Mouse (Mus musculus): ENCODE results near the gene Sae1. TPM values are rescaled to one million over a fixed set of nuclear protein-coding genes. Genes with fewer than 3 reads are reported as not detected.
A peak's percentile ranks its signal among the peaks of the same experiment; 100 is the strongest.

Sae1 gene
- total and polyA plus RNA-seq, 3 experiments = 182 to 287 TPM; not detected in 1

- H3K9ac ChIP-seq (ENCODE audit: control insufficient read depth, low read depth, low read length, poor library complexity, severe bottlenecking) = peak overlapping the region; percentile 98
- peak overlapping the region; percentile 96 for H3K27ac ChIP-seq (ENCODE audit: control insufficient read depth, low read depth, low read length)
- DNase-seq (ENCODE audit: low read depth, low spot score) = peak; percentile 95
- H3K36me3 ChIP-seq (ENCODE audit: control insufficient read depth in 1 of 2, insufficient read depth in 2 of 2, low read length in 2 of 2) = peaks cover 0 to 11% of the 10 kb centered on the region in 2 experiments; a peak in 2 of 4 replicates
- H3K27me3 ChIP-seq (ENCODE audit: control insufficient read depth in 1 of 2, insufficient read depth in 2 of 2, low read length in 2 of 2) = no peaks in the 10 kb centered on the region
- H3K79me2 ChIP-seq (ENCODE audit: control insufficient read depth, insufficient read depth, low read length, poor library complexity) = peaks cover 35% of the 10 kb centered on the region
- no peak for TF ChIP-seq CTCF (IDR thresholded peaks at IDR 0.05 in 2 of 3, conservative IDR thresholded peaks at IDR 0.05 in 1 of 3; ENCODE audit: control insufficient read depth in 1 of 3, insufficient read depth in 1 of 3, low read depth in 2 of 3, low read length in 3 of 3, poor library complexity in 1 of 3, severe bottlenecking in 1 of 3)
- peak; percentile 75 for TF ChIP-seq TBP (IDR thresholded peaks at IDR 0.05; ENCODE audit: low read depth, low read length)
- peak in 1 of 2 experiments; percentile 71; a peak in 3 of 4 replicates for TF ChIP-seq POLR2A (IDR thresholded peaks at IDR 0.05; ENCODE audit: control insufficient read depth in 1 of 2, insufficient read depth in 1 of 2, low read depth in 1 of 2, low read length in 2 of 2, poor library complexity in 1 of 2)
- no peaks in the 10 kb centered on the region for H3K9me3 ChIP-seq (replicated peaks; ENCODE audit: insufficient read depth, low read length)
- H3K4me3 ChIP-seq (ENCODE audit: control insufficient read depth in 1 of 2, insufficient read depth in 1 of 2, low read depth in 2 of 2, low read length in 2 of 2) = peak overlapping the region; percentile 65 to 78
- peaks cover 3 to 12% of the 10 kb centered on the region in 2 experiments for H3K4me1 ChIP-seq (ENCODE audit: control insufficient read depth in 1 of 2, insufficient read depth in 2 of 2, low read length in 2 of 2)
Observed at GRCm38 (mm10) chr7:16399098-16399819, 11.7 kb upstream of the Sae1 start.

- TF ChIP-seq E2F4 (IDR thresholded peaks at IDR 0.05; ENCODE audit: borderline replicate concordance, low read depth, low read length) (no peak), TCF12 (IDR thresholded peaks at IDR 0.05; ENCODE audit: low read depth, low read length) (no peak), MYB (IDR thresholded peaks at IDR 0.05; ENCODE audit: low read depth, low read length) (no peak), TAL1 (IDR thresholded peaks at IDR 0.05; ENCODE audit: low read length) (no peak), MEF2A (IDR thresholded peaks at IDR 0.05; ENCODE audit: extremely low read depth, insufficient replicate concordance, low read depth, low read length, poor library complexity, severe bottlenecking) (no peak), ZMIZ1 (IDR thresholded peaks at IDR 0.05; ENCODE audit: low read depth, low read length) (no peak), SMC3 (IDR thresholded peaks at IDR 0.05; ENCODE audit: low read depth, low read length) (no peak), UBTF (IDR thresholded peaks at IDR 0.05; ENCODE audit: borderline replicate concordance, insufficient read depth, low read depth, low read length) (no peak), USF1 (IDR thresholded peaks at IDR 0.05; ENCODE audit: low read depth, low read length) (no peak), MXI1 (IDR thresholded peaks at IDR 0.05; ENCODE audit: low read depth, low read length) (no peak), TBP (IDR thresholded peaks at IDR 0.05; ENCODE audit: low read depth, low read length) (no peak), SIN3A (IDR thresholded peaks at IDR 0.05; ENCODE audit: low read length) (no peak), CTCF (IDR thresholded peaks at IDR 0.05 in 2 of 3, conservative IDR thresholded peaks at IDR 0.05 in 1 of 3; ENCODE audit: control insufficient read depth in 1 of 3, insufficient read depth in 1 of 3, low read depth in 2 of 3, low read length in 3 of 3, poor library complexity in 1 of 3, severe bottlenecking in 1 of 3) (no peak), CHD1 (IDR thresholded peaks at IDR 0.05; ENCODE audit: low read depth, low read length) (no peak), ETS1 (IDR thresholded peaks at IDR 0.05; ENCODE audit: low read depth, low read length) (no peak), MAX (IDR thresholded peaks at IDR 0.05; ENCODE audit: low read length) (no peak)
- Histone ChIP-seq H3K4me3 (ENCODE audit: control insufficient read depth in 1 of 2, insufficient read depth in 1 of 2, low read depth in 2 of 2, low read length in 2 of 2) (peak overlapping the region; percentile 65 to 78), H3K36me3 (ENCODE audit: control insufficient read depth in 1 of 2, insufficient read depth in 2 of 2, low read length in 2 of 2) (peaks cover 0 to 6% of the 10 kb centered on the region in 2 experiments; a peak in 1 of 4 replicates), H3K9ac (ENCODE audit: control insufficient read depth, low read depth, low read length, poor library complexity, severe bottlenecking) (peak overlapping the region; percentile 98), H3K4me1 (ENCODE audit: control insufficient read depth in 1 of 2, insufficient read depth in 2 of 2, low read length in 2 of 2) (peaks cover 0 to 9% of the 10 kb centered on the region in 2 experiments; a peak in 3 of 4 replicates), H3K27me3 (ENCODE audit: control insufficient read depth in 1 of 2, insufficient read depth in 2 of 2, low read length in 2 of 2) (no peaks in the 10 kb centered on the region), H3K9me3 (replicated peaks; ENCODE audit: insufficient read depth, low read length) (no peaks in the 10 kb centered on the region), H3K27ac (ENCODE audit: control insufficient read depth, low read depth, low read length) (peak overlapping the region; percentile 96), H3K79me2 (ENCODE audit: control insufficient read depth, insufficient read depth, low read length, poor library complexity) (peaks cover 32% of the 10 kb centered on the region)
- peak; percentile 30 for DNase-seq (ENCODE audit: low read depth, low spot score)
Observed at GRCm38 (mm10) chr7:16398387-16399050, 10.9 kb upstream of the Sae1 start.
